Mouse (Mus musculus) 3T3-L1 (cell line): ENCODE data around the gene Zyg11b.

Experiments
- DNase-seq: peaks from one replicate; pipeline ENCODE4 v3.0.0-alpha.2; 2015; ENCODE audit warnings: low read depth, low spot score

Zyg11b gene

GRCm38 (mm10) chr4:108196277-108196855 lies 104.5 kb downstream of the Zyg11b start:
- no peak for DNase-seq

GRCm38 (mm10) chr4:108192821-108193323 lies 108.0 kb downstream of the Zyg11b start:
- no peak for DNase-seq

GRCm38 (mm10) chr4:108182278-108182677 lies 118.6 kb downstream of the Zyg11b start:
- DNase-seq, result no peak
